Mouse (Mus musculus): ENCODE results near the gene 2010300C02Rik. TPM values are rescaled to one million over a fixed set of nuclear protein-coding genes. Genes with fewer than 3 reads are reported as not detected.

The 2010300C02Rik gene
- polyA plus RNA-seq (2012; rRNA removed) = 12.9 and 14.5 TPM in 2 replicates

DNA sequence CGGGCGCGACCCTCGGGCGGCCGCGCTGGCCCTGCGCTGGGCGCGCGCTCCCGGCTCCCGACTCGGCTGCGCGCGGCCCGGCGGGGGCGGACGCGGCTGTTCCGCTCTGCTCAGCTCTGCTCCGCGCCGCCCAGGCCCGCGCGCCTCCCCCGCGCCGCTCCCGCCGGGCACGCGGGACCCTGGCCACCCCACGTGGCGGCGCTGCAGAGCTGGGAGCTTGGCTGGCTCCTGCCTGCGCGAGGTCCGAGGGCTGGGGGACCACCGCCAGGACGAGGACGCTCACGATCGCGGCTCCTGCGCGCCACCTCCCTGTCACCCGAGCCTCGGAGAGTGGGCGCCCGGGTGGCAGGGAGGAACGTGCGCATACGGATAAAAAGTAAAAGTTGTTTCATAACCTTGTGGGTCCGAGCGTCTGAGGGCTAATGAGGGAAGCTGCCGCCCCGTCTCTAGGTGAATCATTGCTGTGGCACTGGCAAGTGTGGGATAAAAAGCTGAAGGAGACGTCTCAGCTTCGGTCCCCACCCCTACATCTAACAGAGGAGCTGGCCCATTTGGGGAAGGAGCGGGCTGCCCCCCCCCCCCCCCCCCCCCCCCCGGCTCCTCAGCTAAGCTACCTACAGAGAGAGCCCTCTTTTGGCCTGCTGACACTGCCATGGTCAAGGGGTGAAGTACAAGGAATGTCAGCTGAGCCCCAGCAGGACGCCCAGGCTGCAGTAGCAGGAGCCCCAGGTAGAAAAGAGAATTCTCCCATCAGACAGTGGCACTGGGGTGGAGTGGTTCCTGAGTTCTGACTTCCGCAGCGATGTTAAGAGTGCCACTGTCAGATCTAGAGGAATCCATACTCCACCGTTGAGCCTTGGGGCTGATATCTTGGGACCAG is at the start of gene 2010300C02Rik:
Gene 2010300C02Rik (minus strand): TSS at position 325 of the 880 bp plus-strand sequence.
- TF ChIP-seq POLR2A (IDR thresholded peaks at IDR 0.05; ENCODE audit: borderline replicate concordance, extremely low read depth, low read depth, low read length) = no peak
- TF ChIP-seq CTCF (IDR thresholded peaks at IDR 0.05; ENCODE audit: insufficient read depth, low read length) = no peak
- peak; percentile 60 for DNase-seq
- H3K4me3 ChIP-seq (replicated peaks; ENCODE audit: extremely low read depth, low read depth, low read length) = peak within 1 kb of the TSS; percentile 73
- WGBS = 2% methylated on average over 67 of the region's 69 CpGs
- peaks cover 3% of the 10 kb centered on the region; the same call in 1 of the 2 replicates for H3K4me1 ChIP-seq (ENCODE audit: control insufficient read depth, insufficient read depth, low read length)

DNA sequence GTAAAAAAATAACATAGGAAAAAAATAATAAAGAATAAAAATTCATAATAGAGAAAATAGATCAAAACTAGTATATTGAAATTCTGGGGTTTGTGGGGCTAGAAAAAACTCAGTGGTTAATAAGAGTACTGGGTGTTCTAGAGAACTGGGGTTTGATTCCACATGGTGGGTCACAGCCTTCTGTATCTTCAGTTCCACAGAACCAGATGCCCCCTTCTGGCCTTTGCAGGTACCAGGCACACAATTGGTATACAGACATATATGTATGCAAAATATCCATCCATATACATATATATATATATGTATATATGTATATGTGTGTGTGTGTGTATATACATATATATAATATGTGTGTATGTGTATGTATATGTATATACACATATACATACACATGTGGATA is 39.5 kb upstream of the 2010300C02Rik start:
- Histone ChIP-seq H3K4me3 (replicated peaks; ENCODE audit: extremely low read depth, low read depth, low read length) (no peak overlapping the region), H3K4me1 (ENCODE audit: control insufficient read depth, insufficient read depth, low read length) (no peaks in the 10 kb centered on the region)
- TF ChIP-seq CTCF (IDR thresholded peaks at IDR 0.05; ENCODE audit: insufficient read depth, low read length) (no peak), POLR2A (IDR thresholded peaks at IDR 0.05; ENCODE audit: borderline replicate concordance, extremely low read depth, low read depth, low read length) (no peak)
- DNase-seq = no peak

DNA sequence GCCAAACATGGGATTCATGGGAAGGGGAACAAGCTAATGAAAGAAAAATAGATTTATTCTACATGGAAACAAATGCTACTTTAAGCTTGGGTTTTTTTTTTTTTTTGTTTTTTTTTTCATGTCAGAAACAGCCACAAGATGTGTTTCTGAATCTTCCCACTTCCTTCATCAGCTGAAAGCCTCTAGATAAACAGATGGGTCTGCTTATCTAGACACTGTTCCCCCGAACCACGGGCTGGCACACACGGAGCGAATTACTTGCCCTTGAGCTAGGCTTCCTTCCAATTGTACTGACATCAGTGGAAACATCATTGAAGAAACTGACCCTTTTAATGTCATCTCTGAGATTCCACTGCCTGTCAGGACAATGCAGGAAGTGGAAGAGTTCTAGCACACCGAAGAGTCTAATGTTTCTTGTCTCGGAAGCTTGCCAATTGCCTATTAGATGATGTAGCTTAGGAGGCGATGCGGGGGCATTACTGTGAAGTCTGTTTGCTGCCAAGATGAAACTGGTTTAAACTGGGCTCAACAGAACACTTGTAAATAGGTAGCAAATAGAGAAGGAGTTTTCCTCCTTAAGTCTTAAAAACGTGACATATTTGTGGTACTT is 24.9 kb upstream of the 2010300C02Rik start:
- H3K4me3 ChIP-seq (replicated peaks; ENCODE audit: extremely low read depth, low read depth, low read length) = no peak overlapping the region
- TF ChIP-seq POLR2A (IDR thresholded peaks at IDR 0.05; ENCODE audit: borderline replicate concordance, extremely low read depth, low read depth, low read length) (no peak), CTCF (IDR thresholded peaks at IDR 0.05; ENCODE audit: insufficient read depth, low read length) (no peak)
- no peaks in the 10 kb centered on the region for H3K4me1 ChIP-seq (ENCODE audit: control insufficient read depth, insufficient read depth, low read length)
- no peak for DNase-seq
- WGBS = 57% methylated on average over 9 of the region's 9 CpGs

DNA sequence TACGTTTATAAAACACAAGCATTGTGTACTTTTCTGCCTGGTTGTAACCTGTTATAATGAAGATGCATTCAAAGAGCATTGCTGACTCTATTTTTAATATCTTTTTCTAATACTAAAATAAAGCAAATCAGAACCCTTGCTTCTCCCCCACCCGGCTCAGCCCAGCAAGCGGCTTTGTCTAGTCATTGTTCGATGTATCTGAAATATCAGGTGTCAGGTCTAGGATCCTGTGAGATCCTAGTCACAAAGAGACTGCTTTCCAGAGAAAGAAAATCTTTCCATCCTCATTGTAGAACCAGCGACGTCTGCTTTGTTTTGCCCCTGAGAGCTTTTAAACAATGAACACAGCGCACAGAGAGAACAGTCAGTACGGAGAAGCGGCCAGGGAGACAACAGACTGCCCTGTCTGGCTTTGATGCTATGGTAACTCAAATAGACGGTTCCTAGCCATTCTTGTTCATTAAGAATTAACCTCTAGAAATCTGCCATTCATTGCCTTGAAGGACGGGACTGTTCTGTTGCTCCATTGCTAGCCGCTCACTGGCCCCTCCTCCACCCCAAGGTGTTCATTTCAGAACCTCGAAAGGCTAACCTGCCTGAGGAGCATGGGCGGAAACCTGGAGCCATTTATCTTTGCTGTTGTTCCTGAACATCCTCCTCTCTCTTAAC is 22.9 kb upstream of the 2010300C02Rik start:
- no peak for DNase-seq
- TF ChIP-seq CTCF (IDR thresholded peaks at IDR 0.05; ENCODE audit: insufficient read depth, low read length) (no peak), POLR2A (IDR thresholded peaks at IDR 0.05; ENCODE audit: borderline replicate concordance, extremely low read depth, low read depth, low read length) (no peak)
- H3K4me1 ChIP-seq (ENCODE audit: control insufficient read depth, insufficient read depth, low read length) = no peaks in the 10 kb centered on the region
- WGBS = 67% methylated on average over 14 of the region's 14 CpGs
- no peak overlapping the region for H3K4me3 ChIP-seq (replicated peaks; ENCODE audit: extremely low read depth, low read depth, low read length)

DNA sequence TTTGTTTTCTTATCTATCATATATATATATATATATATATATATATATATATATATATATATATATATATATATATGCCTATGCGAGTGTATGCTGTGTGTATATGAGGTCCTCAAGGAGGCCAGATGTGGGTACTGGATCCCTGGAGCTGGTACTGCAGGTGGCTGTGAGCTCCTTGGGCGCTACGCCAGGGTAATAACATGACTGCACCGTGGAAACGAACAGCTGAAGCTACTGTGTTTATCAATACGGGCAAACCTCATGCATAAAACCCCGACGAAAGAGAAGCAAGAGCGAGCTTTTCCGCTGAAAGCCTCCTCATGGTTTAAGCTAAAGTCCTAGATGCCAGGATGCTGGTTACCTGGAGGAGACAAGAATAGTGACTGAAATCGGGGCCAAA is 22.2 kb upstream of the 2010300C02Rik start:
- Histone ChIP-seq H3K4me3 (replicated peaks; ENCODE audit: extremely low read depth, low read depth, low read length) (no peak overlapping the region), H3K4me1 (ENCODE audit: control insufficient read depth, insufficient read depth, low read length) (no peaks in the 10 kb centered on the region)
- DNase-seq = no peak
- 82% methylated on average over 11 of the region's 11 CpGs for WGBS
- TF ChIP-seq POLR2A (IDR thresholded peaks at IDR 0.05; ENCODE audit: borderline replicate concordance, extremely low read depth, low read depth, low read length) (no peak), CTCF (IDR thresholded peaks at IDR 0.05; ENCODE audit: insufficient read depth, low read length) (no peak)

DNA sequence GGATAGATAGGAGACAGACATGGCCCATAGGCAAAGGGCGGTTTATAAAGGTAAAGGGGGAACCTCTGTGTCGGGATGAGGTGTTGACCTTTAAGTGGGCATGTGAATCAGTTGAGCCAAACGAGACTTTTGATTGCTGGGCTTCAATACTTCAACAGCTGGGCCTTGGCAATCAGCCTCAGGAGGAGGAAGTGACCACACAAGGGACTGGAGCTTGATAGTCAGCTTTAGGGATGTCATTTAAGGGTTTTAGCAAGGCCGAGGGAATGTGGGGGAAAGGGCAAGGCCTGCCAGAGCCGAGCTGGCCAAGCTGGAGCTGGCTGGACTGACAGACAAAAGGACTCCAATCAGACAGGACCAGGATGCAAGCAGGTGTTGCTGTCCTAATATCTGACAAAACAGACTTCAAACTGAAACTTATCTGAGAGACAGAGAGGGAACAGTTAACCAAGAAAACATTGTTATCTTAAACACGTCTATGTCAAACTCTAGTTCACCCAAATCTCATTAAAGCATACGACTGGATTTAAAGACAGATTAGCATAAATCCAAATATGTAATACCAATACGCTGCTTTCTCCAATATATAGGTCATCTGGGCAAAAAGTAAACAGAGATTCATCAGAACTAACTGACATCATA is 20.4 kb upstream of the 2010300C02Rik start:
- DNase-seq = no peak
- no peak overlapping the region for H3K4me3 ChIP-seq (replicated peaks; ENCODE audit: extremely low read depth, low read depth, low read length)
- TF ChIP-seq CTCF (IDR thresholded peaks at IDR 0.05; ENCODE audit: insufficient read depth, low read length) = no peak
- no peak for TF ChIP-seq POLR2A (IDR thresholded peaks at IDR 0.05; ENCODE audit: borderline replicate concordance, extremely low read depth, low read depth, low read length)
- WGBS = 59% methylated on average over 8 of the region's 8 CpGs
- no peaks in the 10 kb centered on the region for H3K4me1 ChIP-seq (ENCODE audit: control insufficient read depth, insufficient read depth, low read length)

DNA sequence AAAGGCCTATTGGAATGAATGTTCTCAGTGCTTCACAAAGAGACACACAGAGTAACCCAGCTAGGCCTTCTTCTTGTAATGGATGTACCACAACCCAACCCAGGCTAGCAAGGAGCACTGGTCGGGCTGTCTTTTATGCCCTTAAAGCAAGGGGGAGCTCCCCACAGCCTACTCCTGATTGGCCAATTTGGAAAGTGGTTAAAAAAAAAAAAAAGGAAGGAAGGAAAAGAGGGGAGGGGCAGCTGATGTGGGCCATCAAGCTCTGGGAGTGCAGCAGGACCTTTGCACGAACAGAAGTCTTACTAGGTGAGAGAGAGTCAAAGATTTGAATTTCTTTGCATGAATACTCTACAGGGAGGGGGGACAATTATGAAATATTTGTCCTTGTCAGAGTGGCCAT is 19.0 kb upstream of the 2010300C02Rik start:
- WGBS = 49% methylated on average over 2 of the region's 2 CpGs
- H3K4me3 ChIP-seq (replicated peaks; ENCODE audit: extremely low read depth, low read depth, low read length) = no peak overlapping the region
- TF ChIP-seq POLR2A (IDR thresholded peaks at IDR 0.05; ENCODE audit: borderline replicate concordance, extremely low read depth, low read depth, low read length) (no peak), CTCF (IDR thresholded peaks at IDR 0.05; ENCODE audit: insufficient read depth, low read length) (no peak)
- no peaks in the 10 kb centered on the region for H3K4me1 ChIP-seq (ENCODE audit: control insufficient read depth, insufficient read depth, low read length)
- DNase-seq = no peak

DNA sequence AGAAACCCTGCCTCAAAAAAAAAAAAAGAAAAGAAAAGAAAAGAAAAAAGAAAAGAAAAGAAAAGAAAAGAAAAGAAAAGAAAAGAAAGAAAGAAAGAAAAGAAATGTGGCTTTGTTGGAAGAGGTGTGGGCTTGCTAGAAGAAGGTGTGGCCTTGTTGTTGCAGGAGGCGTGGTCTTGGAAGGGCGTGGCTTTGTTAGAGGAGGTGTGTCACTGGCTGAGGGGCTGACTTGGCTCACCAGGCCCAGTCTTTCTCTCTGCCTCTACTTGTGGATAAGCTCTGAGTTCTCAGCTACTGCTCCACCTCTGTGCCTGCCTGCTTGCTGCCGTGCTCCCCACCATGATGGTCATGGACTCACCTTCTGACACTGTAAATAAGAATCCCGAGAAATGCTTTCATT is 17.2 kb upstream of the 2010300C02Rik start:
- no peak for TF ChIP-seq POLR2A (IDR thresholded peaks at IDR 0.05; ENCODE audit: borderline replicate concordance, extremely low read depth, low read depth, low read length)
- TF ChIP-seq CTCF (IDR thresholded peaks at IDR 0.05; ENCODE audit: insufficient read depth, low read length) = no peak
- WGBS = 74% methylated on average over 4 of the region's 4 CpGs
- no peak for DNase-seq
- H3K4me3 ChIP-seq (replicated peaks; ENCODE audit: extremely low read depth, low read depth, low read length) = no peak overlapping the region
- H3K4me1 ChIP-seq (ENCODE audit: control insufficient read depth, insufficient read depth, low read length) = no peaks in the 10 kb centered on the region

DNA sequence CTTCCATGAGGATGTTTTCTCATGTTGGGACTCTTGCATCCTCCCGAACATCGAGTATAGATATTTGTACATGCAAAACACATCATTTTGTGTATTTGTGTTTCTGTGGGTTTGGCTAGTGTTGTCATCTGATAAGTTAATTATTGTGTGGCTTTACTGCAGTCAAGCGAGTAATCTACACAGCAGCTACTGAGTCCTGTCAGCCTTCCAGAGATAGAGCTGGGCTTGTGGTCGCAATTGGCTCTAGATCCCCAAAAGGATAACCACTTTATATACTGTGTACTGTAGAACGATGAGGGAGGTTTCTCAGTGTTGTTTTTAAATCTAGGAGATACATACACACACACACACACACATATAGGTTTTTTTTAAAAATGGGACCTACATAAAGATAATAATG is 16.0 kb upstream of the 2010300C02Rik start:
- WGBS = 85% methylated on average over 5 of the region's 5 CpGs
- no peak overlapping the region for H3K4me3 ChIP-seq (replicated peaks; ENCODE audit: extremely low read depth, low read depth, low read length)
- DNase-seq = no peak
- no peaks in the 10 kb centered on the region for H3K4me1 ChIP-seq (ENCODE audit: control insufficient read depth, insufficient read depth, low read length)
- TF ChIP-seq POLR2A (IDR thresholded peaks at IDR 0.05; ENCODE audit: borderline replicate concordance, extremely low read depth, low read depth, low read length) (no peak), CTCF (IDR thresholded peaks at IDR 0.05; ENCODE audit: insufficient read depth, low read length) (no peak)

All from lung, adult 2 months (tissue).